Mouse (Mus musculus): ENCODE data around the gene Lsg1.

Gene Lsg1

DNA sequence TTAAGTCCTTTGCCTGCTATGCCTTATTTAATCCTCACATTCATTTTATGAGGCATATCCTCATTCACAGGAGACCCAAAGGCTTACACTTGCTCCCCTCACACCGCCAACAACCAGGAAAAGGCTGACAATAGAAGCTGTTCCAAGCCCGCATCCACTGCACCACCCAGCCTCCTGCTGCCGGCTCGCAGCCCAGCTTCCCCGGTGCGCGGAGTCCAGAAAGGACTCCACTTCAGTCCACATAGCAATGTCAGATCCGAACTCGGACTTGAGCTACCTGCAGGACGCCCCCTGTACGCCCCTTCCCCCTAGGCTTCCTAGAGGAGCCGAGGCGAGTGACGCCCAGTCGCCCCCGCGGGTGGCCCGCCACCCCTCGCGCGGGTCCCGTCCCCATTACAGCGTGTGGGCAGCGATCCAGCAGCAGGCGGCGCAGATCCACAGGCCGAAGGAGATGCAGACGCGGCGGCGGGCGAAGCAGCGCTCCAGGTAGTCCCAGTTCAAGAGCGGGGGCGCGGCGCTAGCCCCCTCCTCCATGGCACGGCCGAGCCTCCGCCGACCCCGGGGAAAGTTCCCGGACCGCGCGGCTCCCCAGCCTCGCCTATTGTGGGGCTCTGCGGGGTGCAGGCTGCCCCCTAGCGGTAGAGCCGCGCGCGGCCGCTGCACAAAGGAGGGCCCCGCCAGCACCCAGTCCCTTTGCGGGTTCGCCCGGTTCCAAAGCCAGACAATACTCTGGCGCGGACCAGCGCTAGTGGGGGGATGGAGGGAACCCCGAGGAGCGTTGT, 37.2 kb downstream of the Lsg1 start:
- DNase-seq (ENCODE audit: low spot score) = peak; percentile 41

DNA sequence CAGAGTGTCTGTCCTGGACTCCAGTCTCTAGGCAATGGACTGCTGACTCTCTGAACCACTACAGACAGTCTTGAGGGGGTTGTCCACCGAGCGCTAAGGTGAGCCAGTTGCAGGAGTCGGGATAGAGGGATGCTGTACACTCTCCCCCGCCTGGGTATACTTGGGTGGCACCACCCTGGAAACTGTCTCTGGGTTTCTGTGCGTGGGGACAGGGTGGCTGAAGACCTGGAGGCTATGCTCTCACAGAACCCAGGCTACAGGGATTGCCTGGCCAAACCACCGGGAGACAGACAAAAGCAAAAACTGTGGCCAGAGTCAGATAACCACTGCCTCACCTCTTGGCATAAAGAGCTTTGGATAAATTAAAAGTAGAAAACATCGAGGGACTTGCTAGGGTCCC, 37.9 kb downstream of the Lsg1 start:
- no peak for DNase-seq (ENCODE audit: low spot score)

DNA sequence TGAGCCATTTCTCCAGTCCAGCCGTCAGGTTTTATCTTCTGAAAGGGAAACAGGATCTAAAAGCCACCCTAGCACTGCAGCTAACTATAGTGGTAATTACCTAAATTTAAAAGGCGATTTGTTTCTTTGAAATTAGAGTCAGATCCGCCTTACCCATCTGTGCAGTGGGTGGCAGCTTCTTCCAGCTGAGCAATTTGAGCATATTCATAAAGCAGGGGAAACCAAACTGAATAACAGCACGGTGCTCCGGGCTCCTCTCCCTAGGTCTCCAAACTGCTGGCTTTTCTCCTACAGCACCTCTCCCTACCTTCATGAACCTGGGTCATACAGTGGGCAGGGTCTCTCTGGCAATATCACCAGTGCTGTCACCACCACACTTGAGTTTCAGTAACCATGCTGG, 39.1 kb downstream of the Lsg1 start:
- no peak for DNase-seq (ENCODE audit: low spot score)

DNA sequence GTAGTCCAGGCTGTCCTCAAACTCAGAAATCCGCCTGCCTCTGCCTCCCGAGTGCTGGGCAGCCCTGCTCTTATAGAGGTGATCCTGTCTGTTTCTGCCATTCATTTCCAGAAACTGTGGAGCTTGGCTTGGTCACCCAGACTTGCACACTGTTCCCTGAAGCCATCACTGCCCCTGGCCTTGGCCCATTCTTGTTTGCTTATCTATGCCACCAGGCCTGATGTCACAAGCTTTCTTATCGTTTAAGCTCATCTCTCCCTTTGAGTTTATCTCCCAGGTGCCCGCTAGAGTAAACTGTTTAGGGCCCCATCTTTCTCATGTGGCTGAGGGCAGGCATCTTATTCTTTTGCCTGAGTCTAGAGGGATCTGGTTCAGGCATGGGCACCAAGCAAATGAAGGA, 42.7 kb downstream of the Lsg1 start:
- no peak for DNase-seq (ENCODE audit: low spot score)

DNA sequence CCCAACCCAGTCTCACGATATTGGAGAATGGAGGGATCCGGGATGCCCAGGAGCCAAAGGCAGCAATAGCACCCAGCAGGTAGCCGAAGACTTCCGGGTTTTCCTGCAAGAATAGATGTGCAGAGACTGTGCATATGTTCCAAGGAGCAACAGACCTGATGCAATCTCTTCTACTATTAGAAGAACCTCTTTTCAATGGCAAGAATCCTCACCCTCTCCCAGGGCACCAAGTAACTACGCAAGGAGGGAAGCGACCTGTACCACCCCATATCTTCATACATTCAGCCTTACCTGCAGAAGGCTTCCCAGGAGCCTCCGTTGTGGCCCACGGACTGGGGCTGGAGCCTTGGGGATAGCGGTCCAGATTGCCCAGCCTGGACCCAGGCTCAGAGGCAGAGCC, 44.0 kb downstream of the Lsg1 start:
- DNase-seq (ENCODE audit: low spot score) = no peak

DNA sequence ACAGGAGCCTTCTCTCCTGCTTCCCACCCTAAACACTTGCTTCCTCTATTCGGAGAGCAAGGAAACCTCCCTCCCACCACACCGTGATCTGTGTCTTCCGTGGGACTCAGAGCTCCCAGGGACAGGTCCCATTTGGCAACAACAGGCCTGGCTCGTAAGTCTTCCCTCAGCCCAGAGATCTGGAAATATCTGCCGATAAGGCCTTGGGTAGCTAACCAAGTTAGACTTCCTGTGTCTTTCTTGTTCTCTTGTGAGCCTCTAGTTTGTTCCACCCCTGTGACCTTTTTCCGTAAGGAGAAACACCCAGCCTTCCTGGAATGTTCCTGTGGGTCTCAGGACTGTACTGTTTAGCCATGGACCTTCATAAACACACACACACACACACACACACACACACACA, 44.6 kb downstream of the Lsg1 start:
- no peak for DNase-seq (ENCODE audit: low spot score)

DNA sequence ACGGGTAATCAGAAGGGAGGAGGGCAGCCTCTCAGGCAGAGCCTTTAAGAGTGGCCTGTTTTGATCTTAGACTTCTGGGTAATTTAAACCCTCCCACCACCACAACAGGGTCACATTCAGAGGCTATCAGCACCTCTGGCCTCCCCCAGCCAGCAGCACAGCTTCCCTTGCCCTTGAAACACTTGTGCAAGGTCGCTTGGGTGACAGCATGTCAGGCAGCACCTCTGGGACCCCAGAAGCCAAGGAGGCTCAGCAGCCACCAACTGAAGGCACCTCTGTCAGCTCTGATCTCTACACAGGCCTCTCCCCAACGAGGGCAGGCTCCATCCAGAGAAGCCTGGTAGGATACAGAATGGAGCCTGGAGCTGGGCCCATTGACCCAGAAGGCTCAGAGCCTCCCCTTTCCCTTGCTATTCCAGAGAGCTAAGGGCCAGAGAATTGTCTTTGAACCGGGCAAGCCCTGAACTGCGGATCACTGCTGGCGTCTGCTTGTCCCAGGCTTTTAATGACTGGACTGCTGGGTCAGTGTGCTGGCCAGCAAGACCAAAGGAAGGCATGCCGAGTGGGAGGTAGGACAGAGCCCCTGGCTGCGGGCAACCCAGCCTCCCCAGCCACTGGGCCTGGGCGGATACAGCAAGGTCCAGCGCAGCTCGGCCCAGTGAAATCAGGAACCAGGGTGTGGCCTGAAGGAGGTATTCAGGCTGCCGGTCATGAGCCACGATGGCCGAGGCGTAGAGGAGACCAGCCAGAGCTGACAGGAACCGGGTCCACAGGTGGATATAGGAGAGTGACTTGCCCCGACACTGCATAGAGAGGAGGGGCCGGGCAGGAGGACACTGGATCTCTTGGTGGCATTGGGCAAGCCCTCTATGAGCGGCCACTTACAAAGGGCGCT, 47.0 kb downstream of the Lsg1 start:
- DNase-seq (ENCODE audit: low spot score) = no peak

DNA sequence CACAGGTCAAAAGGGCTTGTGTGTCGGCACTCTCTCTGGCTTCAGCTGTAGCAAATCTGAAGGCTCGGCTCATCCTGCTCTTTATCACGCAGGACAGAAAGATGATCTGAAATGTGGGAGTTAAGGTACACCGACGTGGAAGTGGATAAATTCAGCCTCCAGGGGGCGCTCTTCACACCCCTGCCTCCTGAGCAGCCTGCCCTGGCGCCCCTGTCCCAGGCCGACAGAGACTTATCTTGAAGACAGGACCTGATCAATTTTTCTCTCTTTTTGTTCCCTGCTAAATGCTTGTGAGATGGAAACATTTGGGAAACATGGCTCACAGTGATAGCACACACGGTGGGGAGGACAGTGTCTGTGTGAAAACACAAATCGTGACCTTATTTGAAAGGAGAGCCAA, 48.0 kb downstream of the Lsg1 start:
- no peak for DNase-seq (ENCODE audit: low spot score)

DNA sequence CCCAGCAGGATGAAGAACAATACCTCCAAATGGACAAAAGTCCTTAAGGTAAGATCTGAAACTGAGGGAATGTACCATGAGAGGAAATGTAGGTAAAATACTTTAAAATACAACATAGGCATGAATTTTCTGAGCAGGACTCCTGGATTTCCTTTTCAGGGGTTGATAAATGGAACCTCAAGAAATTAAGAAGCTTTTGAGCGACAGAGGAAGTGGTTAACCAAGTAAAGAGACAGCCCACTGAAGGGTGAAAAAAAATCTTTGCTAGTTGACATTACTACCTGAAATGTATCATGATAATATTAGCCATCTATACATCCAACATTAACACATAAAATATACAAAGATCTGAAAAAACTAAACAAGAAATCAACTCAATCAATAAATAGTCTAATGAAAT, 52.3 kb downstream of the Lsg1 start:
- DNase-seq (ENCODE audit: low spot score) = no peak

DNA sequence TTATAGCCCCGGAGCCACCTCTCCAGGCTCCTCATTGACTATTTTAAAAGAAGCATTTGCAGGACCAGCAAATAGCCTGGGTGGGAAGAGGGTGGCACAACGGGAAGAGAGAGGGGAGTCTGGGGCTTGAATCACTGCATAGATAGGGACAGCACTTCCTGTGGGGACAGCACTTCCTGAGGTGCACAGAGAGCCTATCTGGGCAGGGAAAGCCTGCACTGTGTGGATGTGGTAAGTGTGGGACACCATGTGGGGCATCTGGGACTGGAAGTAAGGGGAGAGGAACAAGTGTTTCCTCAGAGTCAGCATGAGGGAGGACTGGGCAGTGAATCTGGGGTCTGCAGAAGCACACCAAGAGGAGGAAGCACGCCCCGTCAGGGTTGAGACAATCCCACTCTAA, 53.8 kb downstream of the Lsg1 start:
- no peak for DNase-seq (ENCODE audit: low spot score)

DNA sequence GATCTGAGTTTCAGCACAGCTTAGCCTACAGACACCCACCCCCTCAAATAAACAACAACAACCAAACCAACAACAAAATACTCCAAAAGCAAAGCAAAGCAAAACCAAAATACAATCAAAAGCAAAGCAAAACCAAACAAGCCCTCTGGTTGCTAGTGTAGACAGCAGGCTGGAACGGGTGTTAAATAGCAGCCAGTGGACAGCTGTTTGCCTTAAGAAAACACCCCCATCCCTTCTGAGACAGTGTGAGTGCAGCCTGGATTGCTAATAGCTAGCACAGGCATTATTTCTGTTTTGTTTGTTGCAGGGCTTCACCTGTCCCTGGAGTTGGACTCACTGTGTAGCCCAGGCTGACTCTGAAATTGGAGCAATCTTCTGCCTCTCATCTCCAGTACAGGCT, 54.5 kb downstream of the Lsg1 start:
- DNase-seq (ENCODE audit: low spot score) = no peak

DNA sequence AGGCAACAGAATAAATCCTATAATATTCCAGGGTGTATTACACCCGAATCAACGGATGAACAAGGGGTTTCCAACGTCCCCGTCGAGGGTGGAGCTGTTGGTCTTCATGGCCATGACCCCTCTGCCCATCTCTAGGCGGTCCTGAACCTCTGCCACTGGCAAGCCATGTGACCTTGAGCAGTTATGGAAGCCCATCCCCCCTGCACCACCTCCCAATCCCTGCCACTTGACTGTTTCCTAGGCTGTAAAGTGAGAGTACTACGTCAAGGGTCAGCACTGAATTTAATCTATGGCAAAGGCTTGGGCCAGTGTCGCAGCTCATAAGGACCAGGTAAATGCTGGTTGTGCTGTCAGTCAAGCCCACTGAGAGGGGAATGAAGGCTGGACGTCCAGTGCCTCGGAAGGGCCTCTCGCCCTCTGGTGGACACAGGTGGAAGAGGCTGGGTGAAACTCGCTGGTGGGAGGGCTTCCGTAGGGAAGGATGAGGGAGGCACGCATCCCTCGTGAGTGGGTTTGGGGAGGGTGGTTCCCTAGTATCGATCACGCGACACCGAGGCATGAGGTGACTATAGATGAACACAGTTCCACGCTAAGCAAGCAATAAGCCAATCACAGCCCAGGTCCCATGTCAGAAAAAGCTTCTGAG, 55.5 kb downstream of the Lsg1 start:
- no peak for DNase-seq (ENCODE audit: low spot score)

DNA sequence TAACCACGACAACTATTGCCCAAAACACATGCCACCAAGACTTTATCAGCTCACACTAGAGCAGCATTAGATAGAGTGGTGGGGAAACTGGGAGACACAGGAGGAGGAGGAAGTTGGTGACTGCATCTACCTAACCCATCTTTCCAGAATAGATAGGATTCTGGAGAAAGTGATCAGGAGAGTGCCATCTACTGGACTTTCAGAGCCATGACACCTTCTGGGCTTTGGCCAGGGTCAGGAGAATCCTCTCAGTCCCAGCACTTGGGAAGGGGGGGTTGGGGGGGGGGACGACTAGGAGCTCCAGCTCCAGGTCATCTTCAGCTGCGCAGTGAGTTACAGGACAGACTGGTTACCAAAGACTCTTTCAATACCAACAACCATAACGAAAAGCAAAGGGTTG, 56.6 kb downstream of the Lsg1 start:
- DNase-seq (ENCODE audit: low spot score) = no peak

DNA sequence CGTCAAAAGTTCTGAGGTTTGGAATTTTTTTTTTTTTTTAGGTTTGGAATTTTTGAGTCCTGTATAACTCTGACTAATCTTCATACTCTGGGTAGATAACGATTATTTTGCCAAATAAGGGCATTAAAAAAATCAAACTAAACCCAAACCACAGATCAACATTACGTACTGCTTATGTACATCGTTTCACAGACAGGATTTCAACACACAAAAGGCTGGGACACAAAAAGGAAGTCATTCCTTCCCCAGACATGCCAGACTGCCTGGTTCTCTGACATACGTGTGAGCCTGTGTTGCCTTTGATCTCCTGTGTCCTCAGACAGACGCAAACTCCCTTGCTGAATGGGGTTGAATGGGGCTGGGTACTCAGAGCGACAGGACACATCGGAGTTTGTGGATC, 59.0 kb downstream of the Lsg1 start:
- DNase-seq (ENCODE audit: low spot score) = no peak

DNA sequence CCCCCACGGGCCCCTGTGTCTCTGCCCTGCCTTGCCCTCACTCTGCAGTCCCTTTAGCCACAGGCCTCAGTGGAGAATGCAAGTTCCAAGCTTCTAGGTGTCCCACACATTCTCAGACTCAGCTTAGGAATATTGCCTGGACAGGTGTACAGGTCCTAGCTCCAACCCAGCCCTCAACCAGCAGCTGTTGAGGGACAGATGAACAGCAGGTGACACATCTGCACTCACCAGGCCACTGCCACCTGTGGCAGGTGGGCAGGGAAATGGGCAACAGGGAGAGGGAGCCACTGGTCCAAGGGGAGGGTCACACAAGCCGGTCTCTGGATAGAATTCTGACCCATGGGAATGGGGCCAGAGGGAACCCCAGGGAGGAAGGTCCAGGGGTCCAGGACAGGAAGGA, 59.5 kb downstream of the Lsg1 start:
- DNase-seq (ENCODE audit: low spot score) = no peak

DNA sequence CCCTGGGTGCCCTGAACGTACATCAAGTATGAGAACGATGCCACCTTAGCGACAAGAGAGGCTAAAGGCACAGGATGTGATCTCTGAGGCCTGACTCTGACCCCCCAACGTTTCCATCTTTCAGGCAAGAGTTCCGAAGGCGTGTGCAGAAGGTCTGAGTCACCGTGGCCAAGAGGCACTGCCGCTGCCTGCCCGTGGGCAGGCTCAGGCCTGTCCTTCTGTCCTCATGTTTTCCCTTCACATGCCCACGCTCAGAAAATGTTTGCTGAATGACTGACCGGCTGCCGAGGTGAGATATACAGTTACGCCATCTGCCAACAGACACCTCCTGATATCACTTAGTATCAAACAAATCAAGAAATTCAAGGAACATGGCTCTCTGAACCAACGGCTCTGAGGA, 61.6 kb downstream of the Lsg1 start:
- DNase-seq (ENCODE audit: low spot score) = no peak

DNA sequence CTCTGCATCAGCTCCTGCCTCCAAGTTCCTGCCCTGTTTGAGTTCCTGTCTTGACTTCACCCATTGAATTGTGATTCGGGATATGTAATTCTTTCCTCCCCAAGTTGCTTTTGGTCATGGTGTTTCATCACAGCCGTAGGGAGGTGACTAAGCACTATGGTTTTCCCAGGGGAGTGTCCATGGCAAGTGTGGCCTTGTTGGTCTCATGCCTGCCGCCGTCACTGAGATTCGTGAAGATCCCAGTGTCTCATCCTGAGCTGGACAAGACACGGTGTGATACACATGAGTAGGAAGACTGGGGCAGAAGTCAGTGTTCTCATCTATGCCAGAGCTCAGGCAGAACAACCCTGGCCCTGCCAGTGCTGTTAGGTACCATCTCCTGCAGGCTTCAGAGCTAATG, 62.9 kb downstream of the Lsg1 start:
- no peak for DNase-seq (ENCODE audit: low spot score)

DNA sequence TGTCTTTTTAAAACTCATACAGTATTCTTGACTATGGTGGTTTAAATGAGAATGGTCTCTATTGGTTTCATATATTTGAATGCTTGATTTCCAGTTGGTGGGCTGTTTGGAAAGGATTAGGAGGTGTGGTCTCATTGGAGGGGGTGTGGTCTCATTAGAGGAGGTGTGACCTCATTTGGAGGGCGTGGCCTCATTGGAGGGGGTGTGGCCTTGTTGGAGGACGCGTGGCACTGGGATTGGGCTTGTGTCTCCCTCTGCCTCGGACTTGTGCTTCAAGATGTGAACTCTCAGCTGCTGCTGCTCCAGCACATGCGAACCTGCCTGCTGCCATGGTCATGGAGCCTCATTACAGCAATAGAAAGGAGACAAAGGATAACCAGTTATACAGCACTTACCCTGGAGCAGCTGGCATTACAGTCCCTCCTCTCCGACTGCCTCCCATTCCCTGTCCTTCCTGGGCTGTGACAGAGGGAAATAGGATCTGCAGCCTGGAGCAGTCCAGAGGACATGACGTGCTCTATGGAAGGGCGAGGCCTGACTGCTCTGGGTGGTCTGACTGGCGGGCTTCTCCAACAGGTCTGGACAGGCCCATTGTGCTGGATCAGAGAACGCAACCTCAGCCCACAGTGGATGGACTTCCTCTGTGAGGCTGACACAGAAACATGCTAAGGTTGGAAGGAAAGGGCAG, 65.0 kb downstream of the Lsg1 start:
- DNase-seq (ENCODE audit: low spot score) = no peak

DNA sequence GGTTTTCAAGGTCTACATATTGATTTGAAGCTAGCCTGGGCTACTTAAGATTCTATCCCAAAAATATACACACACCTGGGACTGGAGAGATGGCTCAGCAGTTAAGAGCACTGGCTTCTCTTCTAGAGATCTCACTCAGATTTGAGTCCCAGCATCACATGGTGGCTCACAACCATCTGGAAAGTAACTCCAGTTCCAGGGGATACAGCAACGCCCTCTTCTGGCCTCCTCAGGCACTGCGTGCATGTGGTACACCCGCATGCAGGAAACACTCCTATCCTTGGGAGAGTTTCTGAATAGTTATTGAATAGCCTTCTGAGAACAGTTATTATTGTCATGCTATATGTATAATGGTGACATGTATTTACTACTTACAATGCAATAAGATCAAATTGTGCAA, 66.2 kb downstream of the Lsg1 start:
- DNase-seq (ENCODE audit: low spot score) = no peak

DNA sequence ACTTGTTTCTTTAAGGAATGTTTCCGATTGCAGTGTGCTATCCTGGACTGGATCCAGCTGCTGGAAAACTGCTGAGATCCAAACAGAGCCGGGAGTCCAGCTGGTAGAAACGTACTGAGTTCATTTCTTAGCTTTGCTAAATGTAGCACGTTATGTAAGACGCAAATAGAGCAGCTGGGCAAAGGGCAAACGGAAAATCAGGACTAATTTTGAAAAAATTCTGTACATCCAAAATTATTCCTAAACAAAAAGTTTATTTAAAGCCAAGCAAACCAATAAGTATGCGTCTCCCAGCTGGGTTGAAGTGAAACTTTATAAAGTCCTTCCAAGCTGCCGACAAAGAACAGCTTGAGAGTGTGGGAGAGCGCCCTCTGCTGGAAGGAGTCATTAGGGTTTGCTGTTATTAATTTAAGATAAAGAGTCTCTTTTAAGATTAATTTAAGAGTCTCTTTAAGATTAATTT, 67.0 kb downstream of the Lsg1 start:
- peak; percentile 82 for DNase-seq (ENCODE audit: low spot score)

DNA sequence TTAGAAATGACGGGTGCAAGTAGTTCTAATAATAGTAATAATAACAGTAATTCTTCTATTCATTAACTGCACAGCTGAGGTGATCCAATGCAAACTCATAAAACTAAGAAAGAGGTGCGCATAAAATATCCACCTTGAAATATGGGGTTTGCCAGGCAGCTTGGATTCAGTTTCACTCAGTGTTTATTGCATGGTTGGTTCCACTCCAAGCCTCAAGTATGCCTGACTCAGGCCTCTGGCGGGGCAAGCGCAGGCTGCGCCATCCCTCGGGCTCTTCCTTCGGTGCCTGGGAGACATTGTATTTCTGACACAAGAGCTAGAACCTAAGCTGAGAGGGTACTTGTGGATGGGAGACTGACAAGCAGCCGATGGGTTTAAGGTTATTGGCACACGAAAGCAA, 68.8 kb downstream of the Lsg1 start:
- DNase-seq (ENCODE audit: low spot score) = no peak

DNA sequence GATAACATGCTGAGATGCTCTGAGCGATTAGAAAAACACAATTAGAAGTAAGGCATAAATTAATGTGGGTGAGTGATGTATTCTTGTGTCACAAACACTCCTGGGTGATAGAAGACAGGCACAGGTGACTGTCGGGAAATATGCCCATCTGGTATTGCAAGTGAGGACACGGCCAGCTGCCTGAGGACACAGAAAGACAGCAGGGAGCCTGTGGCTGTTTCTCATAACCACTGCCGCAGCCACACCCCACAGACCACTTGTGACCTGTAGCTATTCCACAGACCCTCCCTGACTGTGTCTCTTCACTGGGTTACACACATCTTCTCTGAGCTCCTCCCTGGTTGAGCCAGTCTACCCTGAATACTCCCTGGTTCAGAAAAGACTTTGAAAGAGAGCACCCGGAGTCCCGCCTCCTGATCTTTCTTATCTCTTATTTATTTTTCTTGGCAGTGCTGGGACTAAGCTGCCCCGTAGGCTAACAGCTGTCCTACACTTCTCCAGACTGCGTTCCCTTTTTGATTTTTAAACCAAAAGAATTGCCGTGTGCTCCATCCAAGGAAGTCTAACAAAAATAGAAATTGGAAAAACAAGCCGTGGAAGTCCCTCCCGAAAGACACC, 69.6 kb downstream of the Lsg1 start:
- no peak for DNase-seq (ENCODE audit: low spot score)
